Mouse (Mus musculus) hindbrain, embryonic 13.5 days (tissue): ENCODE data around the gene Rtl6. TPM values are rescaled to one million over a fixed set of nuclear protein-coding genes. Genes with fewer than 3 reads are reported as not detected.

ENCODE experiments used
- ATAC-seq: fragments of 200-750 bp; cut with Nextera tagmentation; 2 replicates; pipeline ENCODE4 v1.8.0; 2017; ENCODE audit warnings: moderate TSS enrichment; ENCODE audit not compliant: low FRiP score
- H3K27ac ChIP-seq: fragments of 300-500 bp; sonication (generic); 2 replicates; pipeline ENCODE4 v1.5.1; 2015; ENCODE audit warnings: inconsistent platforms, mild to moderate bottlenecking, moderate library complexity
- H3K27me3 ChIP-seq: fragments of 300-500 bp; sonication (generic); 2 replicates; pipeline ENCODE4 v1.6.1; 2015; ENCODE audit warnings: mild to moderate bottlenecking, inconsistent platforms
- H3K36me3 ChIP-seq: fragments of 300-500 bp; sonication (generic); 2 replicates; pipeline ENCODE4 v1.6.1; 2015; ENCODE audit warnings: mild to moderate bottlenecking, inconsistent platforms
- H3K4me1 ChIP-seq: fragments of 300-500 bp; sonication (generic); replicated peaks from 2 replicates; pipeline ENCODE4 v1.6.1; 2015; ENCODE audit warnings: inconsistent platforms
- H3K4me2 ChIP-seq: fragments of 300-500 bp; sonication (generic); 2 replicates; pipeline ENCODE4 v1.6.1; 2015; ENCODE audit warnings: inconsistent platforms, mild to moderate bottlenecking, moderate library complexity
- H3K4me3 ChIP-seq: fragments of 300-500 bp; sonication (generic); 2 replicates; pipeline ENCODE4 v1.5.1; 2015; ENCODE audit warnings: mild to moderate bottlenecking, inconsistent platforms
- H3K9ac ChIP-seq: fragments of 300-500 bp; sonication (generic); 2 replicates; pipeline ENCODE4 v1.6.1; 2015; ENCODE audit warnings: mild to moderate bottlenecking, inconsistent platforms
- H3K9me3 ChIP-seq: fragments of 300-500 bp; sonication (generic); 2 replicates; pipeline ENCODE4 v1.6.1; 2016; ENCODE audit warnings: inconsistent platforms
- WGBS: fragments of 180-500 bp; shearing (Covaris S2); methylation state at CpG from one replicate; pipeline ENCODE4 v1.1.7; 2015; 5-methylcytosine and 5-hydroxymethylcytosine counted together
- polyA plus RNA-seq: library from polyadenylated mRNA; unstranded; fragments of >200 nt; fragmentation: Nextera tagmentation; extraction: Ambion mirVana; gene quantifications from 2 replicates; pipeline ENCODE4 v1.2.1, GENCODE M21; 2015

Rtl6 gene
- 51.6 and 54.4 TPM in 2 replicates for polyA plus RNA-seq

DNA sequence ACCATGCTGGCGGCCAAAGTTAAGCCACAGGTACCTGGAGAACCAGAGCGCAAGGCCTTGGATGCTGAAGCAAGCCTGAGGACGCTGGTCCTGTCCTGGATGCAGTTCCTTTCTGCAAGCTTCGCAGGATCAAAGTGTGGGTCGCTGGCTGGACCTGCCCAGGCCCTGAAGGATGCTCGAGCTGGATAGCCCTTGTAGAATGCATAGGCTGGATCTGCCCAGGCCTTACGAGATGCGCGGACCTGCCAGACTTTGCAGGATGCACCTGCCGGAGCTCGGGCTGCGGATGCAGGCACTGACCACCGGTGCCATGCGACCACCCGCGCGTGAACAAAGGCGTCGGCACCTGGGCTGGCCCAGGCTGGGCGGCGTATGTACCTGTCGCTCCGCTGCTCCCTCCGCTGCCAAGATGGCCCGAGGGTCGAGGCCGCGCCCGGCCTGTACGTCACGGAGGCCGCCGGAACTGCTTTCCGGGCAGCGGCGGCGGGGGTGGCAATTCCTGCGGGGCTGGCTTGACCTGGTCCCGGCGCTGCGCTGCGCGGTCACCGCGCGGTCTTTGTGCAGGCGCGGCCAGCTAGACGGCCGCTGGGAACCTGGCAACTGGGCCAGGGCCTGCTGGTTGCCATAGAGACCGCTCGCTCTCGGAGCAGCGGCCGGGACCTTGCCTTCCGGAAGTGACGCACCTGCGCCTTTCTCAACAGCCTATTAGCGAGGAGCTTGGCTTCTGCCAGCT is at the start of gene Rtl6:
Gene Rtl6 (minus strand): TSS at position 635 of the 733 bp plus-strand sequence.
- 12% methylated on average over 59 of the region's 59 CpGs for WGBS
- H3K9ac ChIP-seq, result peak within 1 kb of the TSS; percentile 87
- ATAC-seq, result peak; percentile 91
- peak within 1 kb of the TSS; percentile 66 for H3K4me3 ChIP-seq
- no peaks in the 10 kb centered on the region for H3K9me3 ChIP-seq
- peaks cover 53% of the 10 kb centered on the region for H3K4me1 ChIP-seq
- peaks cover 43% of the 10 kb centered on the region for H3K36me3 ChIP-seq
- H3K27me3 ChIP-seq, result peaks cover 15% of the 10 kb centered on the region; the same call in 1 of the 2 replicates
- peak within 1 kb of the TSS; percentile 93 for H3K27ac ChIP-seq
- peak within 1 kb of the TSS; percentile 80 for H3K4me2 ChIP-seq

DNA sequence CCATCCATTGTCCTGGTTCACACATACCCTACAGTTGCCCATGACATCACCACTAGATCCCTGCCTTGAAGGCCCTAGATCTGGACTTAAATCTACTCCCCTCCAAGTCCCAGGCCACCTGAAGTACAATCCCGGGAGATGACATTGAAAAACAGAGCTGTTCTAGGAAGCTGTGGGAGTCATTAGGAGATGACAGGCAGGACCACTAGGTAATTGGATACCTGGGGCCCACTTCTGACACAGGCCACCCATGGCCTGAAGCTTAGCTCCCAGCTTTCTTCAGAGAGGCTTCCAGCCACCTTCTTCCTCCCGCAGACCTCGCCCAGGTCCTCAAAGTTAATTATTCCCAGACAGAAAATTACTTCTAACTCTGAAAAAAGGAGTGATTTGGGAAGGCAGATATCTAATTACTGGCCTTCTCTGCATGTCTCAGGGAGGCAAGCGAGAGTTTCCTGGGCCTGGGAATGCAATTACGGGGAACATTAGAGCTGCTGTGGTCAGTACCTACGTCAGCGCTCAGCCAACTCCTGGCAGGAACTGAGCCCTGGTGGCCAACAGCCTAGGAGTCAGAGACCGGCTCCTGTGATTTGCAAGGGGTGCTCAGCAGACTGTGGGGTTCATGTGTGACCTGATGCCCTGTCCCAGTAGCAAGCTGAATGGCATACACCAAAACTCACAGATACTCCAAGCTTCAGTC is 45.8 kb upstream of the Rtl6 start:
- H3K9ac ChIP-seq, result no peak overlapping the region
- no peaks in the 10 kb centered on the region; the same call in 1 of the 2 replicates for H3K9me3 ChIP-seq
- H3K27ac ChIP-seq, result no peak overlapping the region
- no peak for ATAC-seq
- peaks cover 15% of the 10 kb centered on the region for H3K4me1 ChIP-seq
- H3K4me3 ChIP-seq, result no peak overlapping the region
- H3K27me3 ChIP-seq, result peaks cover 4% of the 10 kb centered on the region; the same call in 1 of the 2 replicates
- no peak overlapping the region for H3K4me2 ChIP-seq
- 82% methylated on average over 8 of the region's 8 CpGs for WGBS
- H3K36me3 ChIP-seq, result no peaks in the 10 kb centered on the region

DNA sequence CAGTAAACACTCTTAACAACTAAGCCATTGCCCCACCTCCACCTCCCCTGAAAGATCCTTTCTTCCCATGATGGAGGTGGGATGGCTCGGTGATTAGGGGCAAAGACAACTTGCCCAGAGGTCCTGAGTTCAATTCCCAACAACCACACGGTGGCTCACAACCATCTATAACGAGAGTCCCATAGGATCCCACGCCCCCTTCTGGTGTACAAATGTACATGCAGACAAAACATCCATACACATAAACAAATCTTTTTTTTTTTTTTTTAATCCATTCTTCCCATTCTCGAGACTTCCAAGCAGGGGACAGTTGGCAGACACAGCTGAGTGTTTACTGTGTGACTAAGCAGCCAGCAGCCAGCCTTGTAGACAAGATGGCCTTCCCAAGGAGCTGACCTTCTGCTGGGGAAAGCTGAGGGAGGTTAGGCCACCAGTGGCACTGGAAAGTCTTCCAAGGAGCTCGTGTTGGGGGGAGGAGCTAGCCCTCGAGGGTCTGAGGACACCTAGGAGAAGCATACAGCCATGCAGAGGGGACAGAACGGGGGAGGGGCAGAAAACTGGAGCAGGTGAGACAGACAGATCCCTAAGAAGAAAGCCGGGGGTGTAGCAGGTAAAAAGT is 43.5 kb upstream of the Rtl6 start:
- no peaks in the 10 kb centered on the region for H3K36me3 ChIP-seq
- no peak overlapping the region for H3K9ac ChIP-seq
- peaks cover 15% of the 10 kb centered on the region for H3K4me1 ChIP-seq
- 80% methylated on average over 9 of the region's 9 CpGs for WGBS
- no peaks in the 10 kb centered on the region; the same call in 1 of the 2 replicates for H3K9me3 ChIP-seq
- no peak for ATAC-seq
- no peak overlapping the region for H3K4me2 ChIP-seq
- H3K27ac ChIP-seq, result peak overlapping the region; percentile 44; the same call in 1 of the 2 replicates
- peaks cover 9% of the 10 kb centered on the region; the same call in 1 of the 2 replicates for H3K27me3 ChIP-seq
- H3K4me3 ChIP-seq, result no peak overlapping the region

DNA sequence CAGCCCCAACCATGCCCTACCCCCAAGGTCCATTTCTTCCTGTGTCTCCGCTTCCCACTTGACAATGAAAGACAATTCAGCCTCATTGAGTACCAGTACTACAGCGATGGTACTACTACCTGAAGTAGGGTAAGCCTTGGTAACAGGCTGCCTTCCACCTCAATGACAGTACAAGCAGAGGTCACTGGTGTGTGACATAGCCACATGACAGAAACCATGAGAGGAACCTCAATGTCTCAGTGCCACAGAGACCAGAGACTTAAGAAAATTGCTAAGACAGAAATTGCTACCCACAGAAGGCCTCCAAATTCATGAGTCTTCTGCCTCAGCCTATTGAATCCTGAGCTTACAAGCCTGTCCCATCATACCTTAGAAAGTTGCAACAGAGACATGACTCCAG is 41.3 kb upstream of the Rtl6 start:
- Histone ChIP-seq H3K4me2 (no peak overlapping the region), H3K27ac (no peak overlapping the region), H3K4me1 (peaks cover 26% of the 10 kb centered on the region), H3K9ac (no peak overlapping the region), H3K9me3 (no peaks in the 10 kb centered on the region), H3K36me3 (no peaks in the 10 kb centered on the region), H3K4me3 (no peak overlapping the region), H3K27me3 (peaks cover 9% of the 10 kb centered on the region; the same call in 1 of the 2 replicates)
- ATAC-seq, result no peak
- 91% methylated on average over 2 of the region's 2 CpGs for WGBS

DNA sequence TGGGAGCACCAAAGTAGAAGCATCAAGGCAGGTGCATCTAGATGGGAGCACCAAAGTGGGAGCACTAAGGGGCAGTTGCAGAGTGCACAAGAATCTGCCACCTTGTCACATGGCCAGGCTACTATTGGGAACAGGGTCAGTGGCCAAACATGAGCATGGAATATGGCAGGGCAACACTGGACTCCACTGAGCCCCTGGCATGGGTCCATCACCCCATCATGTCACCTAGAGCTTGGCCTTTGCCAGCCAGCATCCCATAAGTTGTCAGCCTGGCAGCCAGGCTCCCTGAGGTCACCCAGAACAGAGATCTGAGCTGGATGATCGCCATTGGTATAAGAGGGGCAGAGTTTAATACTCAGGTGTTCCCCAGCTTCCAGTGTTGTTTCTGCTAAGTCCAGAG is 40.2 kb upstream of the Rtl6 start:
- Histone ChIP-seq H3K4me2 (no peak overlapping the region), H3K4me1 (peaks cover 37% of the 10 kb centered on the region), H3K9ac (no peak overlapping the region), H3K27ac (no peak overlapping the region), H3K27me3 (peaks cover 6% of the 10 kb centered on the region; the same call in 1 of the 2 replicates), H3K4me3 (no peak overlapping the region), H3K36me3 (no peaks in the 10 kb centered on the region), H3K9me3 (no peaks in the 10 kb centered on the region)
- no peak for ATAC-seq
- 90% methylated on average over 1 of the region's 1 CpGs for WGBS

DNA sequence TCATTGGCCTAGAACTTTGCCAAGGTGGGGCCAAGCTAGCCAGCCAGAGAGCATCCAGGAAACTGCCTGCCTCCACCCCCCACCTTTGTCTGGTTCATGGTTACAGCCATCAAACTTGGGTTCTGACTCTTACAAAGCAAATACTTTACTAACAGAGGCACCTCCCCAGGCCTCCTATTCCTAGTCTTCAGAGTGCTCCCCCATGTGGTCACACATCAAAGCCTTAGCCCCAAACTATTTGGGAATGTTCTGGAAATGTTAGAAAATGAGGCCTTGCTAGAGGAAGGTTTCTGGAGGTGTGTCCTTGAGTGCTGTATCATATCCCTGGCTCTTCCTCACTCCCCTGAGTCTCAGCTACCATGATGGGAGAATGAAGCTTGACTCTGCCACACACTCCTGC is 39.4 kb upstream of the Rtl6 start:
- ATAC-seq, result no peak
- H3K9me3 ChIP-seq, result no peaks in the 10 kb centered on the region
- H3K4me3 ChIP-seq, result no peak overlapping the region
- peaks cover 5% of the 10 kb centered on the region; the same call in 1 of the 2 replicates for H3K27me3 ChIP-seq
- H3K9ac ChIP-seq, result no peak overlapping the region
- peaks cover 45% of the 10 kb centered on the region for H3K4me1 ChIP-seq
- no peak overlapping the region for H3K27ac ChIP-seq
- H3K4me2 ChIP-seq, result no peak overlapping the region
- H3K36me3 ChIP-seq, result no peaks in the 10 kb centered on the region

DNA sequence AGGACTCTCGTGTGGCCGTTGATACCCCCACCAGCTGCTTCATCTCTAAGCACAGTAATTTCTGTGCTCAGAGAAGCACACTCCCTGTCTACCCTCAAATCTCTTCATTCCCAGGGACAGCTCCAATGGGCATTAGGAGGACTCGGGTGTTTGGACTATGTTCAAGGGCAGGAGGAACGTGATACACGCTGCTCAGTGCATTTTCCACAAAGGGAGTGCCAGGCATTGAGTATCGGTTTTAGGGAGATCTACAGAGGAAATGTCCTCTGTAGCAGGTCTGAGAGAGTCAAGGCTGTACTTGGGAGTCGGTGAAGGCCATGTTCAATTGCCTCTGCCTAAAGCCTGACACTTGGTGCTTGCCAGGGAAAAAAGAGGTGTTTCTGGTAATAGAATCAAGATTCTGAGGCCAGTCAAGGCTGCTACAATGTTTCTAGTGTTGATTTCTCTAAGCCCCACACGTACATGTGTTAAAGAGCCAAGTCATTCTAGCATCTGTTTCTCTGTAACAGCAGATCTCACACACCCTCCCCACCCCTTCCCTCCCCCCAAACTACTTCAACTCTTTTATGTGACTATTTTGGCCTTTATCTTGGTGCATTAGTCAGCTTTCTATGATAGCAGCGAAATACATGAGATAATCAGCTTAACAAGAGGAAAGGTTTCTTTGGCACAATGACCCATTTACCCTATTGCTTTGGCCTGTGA is 37.8 kb upstream of the Rtl6 start:
- peaks cover 53% of the 10 kb centered on the region for H3K4me1 ChIP-seq
- peaks cover 5% of the 10 kb centered on the region; the same call in 1 of the 2 replicates for H3K27me3 ChIP-seq
- H3K4me2 ChIP-seq, result no peak overlapping the region
- H3K27ac ChIP-seq, result no peak overlapping the region
- H3K36me3 ChIP-seq, result no peaks in the 10 kb centered on the region
- no peak overlapping the region for H3K4me3 ChIP-seq
- WGBS, result 69% methylated on average over 9 of the region's 9 CpGs
- H3K9ac ChIP-seq, result no peak overlapping the region
- H3K9me3 ChIP-seq, result no peaks in the 10 kb centered on the region
- ATAC-seq, result no peak

DNA sequence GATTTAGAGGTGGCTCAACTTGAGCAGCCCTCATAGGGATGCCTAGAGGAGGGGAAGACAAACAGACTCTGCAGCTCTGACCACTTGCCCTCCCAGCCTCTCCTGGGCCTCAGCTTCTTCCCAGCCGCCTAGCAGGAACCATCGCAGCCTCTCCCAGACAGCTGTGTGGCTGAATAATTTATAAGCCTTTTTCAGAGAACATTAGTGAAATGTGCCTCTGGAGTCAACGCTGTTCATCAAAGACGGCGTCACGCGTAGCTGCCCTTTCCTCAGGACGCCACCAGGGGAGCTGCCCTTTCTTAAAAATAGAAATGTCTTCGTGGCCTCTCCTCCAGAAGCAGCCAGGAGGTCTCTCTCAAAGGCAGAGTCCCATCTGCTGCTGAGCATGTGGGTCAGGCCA is 35.9 kb upstream of the Rtl6 start:
- peaks cover 5% of the 10 kb centered on the region; the same call in 1 of the 2 replicates for H3K27me3 ChIP-seq
- H3K9ac ChIP-seq, result peak overlapping the region; percentile 20; the same call in 1 of the 2 replicates
- no peaks in the 10 kb centered on the region for H3K9me3 ChIP-seq
- 8% methylated on average over 9 of the region's 9 CpGs for WGBS
- no peak for ATAC-seq
- peaks cover 49% of the 10 kb centered on the region for H3K4me1 ChIP-seq
- no peaks in the 10 kb centered on the region for H3K36me3 ChIP-seq
- H3K4me3 ChIP-seq, result no peak overlapping the region
- H3K27ac ChIP-seq, result peak overlapping the region; percentile 66
- H3K4me2 ChIP-seq, result no peak overlapping the region

DNA sequence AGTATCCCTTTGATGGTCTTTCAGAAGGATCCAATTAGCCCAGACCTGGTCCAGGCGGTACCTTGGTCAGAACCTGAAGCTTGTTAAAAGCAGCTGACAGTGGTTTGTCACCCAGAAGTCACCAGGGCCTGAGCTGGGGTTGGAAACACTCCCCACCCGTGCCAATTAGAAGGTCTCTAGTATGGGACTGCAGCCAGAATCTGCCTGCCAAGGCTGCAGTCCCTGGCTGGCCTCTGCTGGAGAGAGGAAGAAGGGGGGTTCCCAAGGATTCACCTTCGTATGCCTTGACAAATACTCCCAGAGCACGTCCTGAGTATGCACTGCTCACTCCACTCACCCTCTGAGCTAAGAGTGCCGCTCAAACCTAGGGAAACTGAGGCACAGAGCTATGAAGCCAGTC is 34.6 kb upstream of the Rtl6 start:
- Histone ChIP-seq H3K9ac (no peak overlapping the region), H3K4me3 (no peak overlapping the region), H3K9me3 (no peaks in the 10 kb centered on the region), H3K4me1 (peaks cover 56% of the 10 kb centered on the region), H3K27me3 (no peaks in the 10 kb centered on the region), H3K27ac (no peak overlapping the region), H3K4me2 (no peak overlapping the region), H3K36me3 (no peaks in the 10 kb centered on the region)
- no peak for ATAC-seq
- 72% methylated on average over 5 of the region's 5 CpGs for WGBS

DNA sequence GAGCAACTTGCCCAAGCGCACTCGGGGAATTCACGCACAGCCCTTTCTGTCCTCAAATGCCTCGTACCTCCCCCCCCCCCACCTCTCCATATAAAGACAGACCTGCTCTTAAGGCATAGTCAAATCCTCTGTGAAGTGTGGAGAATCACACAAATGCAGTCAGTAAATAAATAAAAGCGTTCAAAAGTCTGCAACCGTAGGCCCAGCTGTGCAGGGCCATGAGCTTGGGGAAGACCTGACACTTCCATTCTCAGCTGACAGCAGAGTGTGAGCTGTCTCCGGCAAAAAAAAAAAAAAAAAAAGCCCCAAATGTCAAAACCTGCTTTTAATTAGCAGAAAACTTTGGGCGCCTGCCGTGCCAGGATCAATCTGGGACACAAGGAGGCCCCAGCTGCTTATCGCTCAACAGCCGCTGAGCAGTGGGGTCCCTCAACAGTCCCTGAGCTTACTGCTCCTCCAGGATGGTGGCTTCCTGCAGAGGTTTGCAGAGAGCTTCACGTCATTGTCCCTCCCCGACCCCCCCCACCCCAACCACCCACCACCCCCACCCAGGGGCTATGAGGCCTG is 34.0 kb upstream of the Rtl6 start:
- Histone ChIP-seq H3K9me3 (no peaks in the 10 kb centered on the region), H3K4me3 (no peak overlapping the region), H3K4me2 (no peak overlapping the region), H3K4me1 (peaks cover 56% of the 10 kb centered on the region), H3K27ac (no peak overlapping the region), H3K36me3 (no peaks in the 10 kb centered on the region), H3K9ac (no peak overlapping the region), H3K27me3 (no peaks in the 10 kb centered on the region)
- WGBS, result 32% methylated on average over 13 of the region's 13 CpGs
- no peak for ATAC-seq

DNA sequence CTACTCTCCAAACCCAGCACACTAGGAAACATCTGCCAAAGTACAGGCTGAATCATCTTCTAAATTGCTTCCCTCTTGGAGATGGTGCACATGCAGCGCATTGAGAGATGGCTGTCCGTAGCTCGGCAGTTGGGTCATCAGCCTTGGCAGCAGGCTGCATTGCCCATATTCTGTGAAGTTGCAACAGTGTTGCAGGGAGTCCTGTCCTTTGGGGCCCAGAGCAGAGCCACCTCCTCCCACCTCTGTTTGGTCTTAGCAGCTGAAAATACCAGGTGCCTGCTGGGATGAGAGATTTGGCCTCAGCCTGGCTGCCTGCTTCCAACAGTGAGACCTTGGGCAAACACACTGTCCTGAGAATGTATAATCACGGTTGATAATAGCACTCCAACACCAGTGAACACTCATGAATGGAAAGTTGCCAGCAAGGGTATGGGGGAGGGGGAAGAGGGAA is 30.8 kb upstream of the Rtl6 start:
- Histone ChIP-seq H3K4me1 (peaks cover 39% of the 10 kb centered on the region), H3K4me3 (no peak overlapping the region), H3K9ac (no peak overlapping the region), H3K9me3 (no peaks in the 10 kb centered on the region), H3K36me3 (no peaks in the 10 kb centered on the region), H3K27ac (no peak overlapping the region), H3K4me2 (no peak overlapping the region), H3K27me3 (0 out of 2 replicates have a peak, but pooled peaks cover 3% of the 10 kb centered on the region)
- no peak for ATAC-seq
- WGBS, result 54% methylated on average over 4 of the region's 4 CpGs
